Mouse (Mus musculus): ENCODE data around the gene Tbx3. TPM values are rescaled to one million over a fixed set of nuclear protein-coding genes. Genes with fewer than 3 reads are reported as not detected.

The Tbx3 gene
- polyA plus RNA-seq, 1 experiment = 4.5 TPM

- Histone ChIP-seq H3K27me3 (ENCODE audit: control insufficient read depth, insufficient read depth, insufficient read length) (no peaks in the 10 kb centered on the region), H3K4me3 (ENCODE audit: insufficient read depth, poor library complexity, severe bottlenecking) (no peak overlapping the region), H3ac (ENCODE audit: control insufficient read depth, insufficient read length, low read depth) (no peak overlapping the region), H3K79me3 (ENCODE audit: low read depth) (no peaks in the 10 kb centered on the region), H3K79me2 (ENCODE audit: control insufficient read depth, insufficient read depth) (no peaks in the 10 kb centered on the region), H3K36me3 (ENCODE audit: control insufficient read depth, insufficient read depth) (peaks cover 7% of the 10 kb centered on the region)
- no peak for TF ChIP-seq USF1 (IDR thresholded peaks at IDR 0.05; ENCODE audit: low read depth)
- no peak for TF ChIP-seq MAX (IDR thresholded peaks at IDR 0.05)
- no peak for TF ChIP-seq MYOG (IDR thresholded peaks at IDR 0.05; ENCODE audit: control insufficient read depth, extremely low read depth, insufficient read length)
- no peak for TF ChIP-seq CEBPB (IDR thresholded peaks at IDR 0.05; ENCODE audit: low read depth)
- TF ChIP-seq CTCF (IDR thresholded peaks at IDR 0.05; ENCODE audit: control insufficient read depth, insufficient read depth, insufficient read length) = no peak
- no peak for TF ChIP-seq FOSL1 (IDR thresholded peaks at IDR 0.05; ENCODE audit: insufficient read depth, low read length, poor library complexity, severe bottlenecking)
- no peak for TF ChIP-seq MYOD1 (IDR thresholded peaks at IDR 0.05; ENCODE audit: control insufficient read depth, insufficient read length, low read depth)
These were observed 14.4 kb downstream of the Tbx3 start for GRCm38 (mm10) chr5:119684701-119685391.

- no peaks in the 10 kb centered on the region for H3K79me2 ChIP-seq (ENCODE audit: control insufficient read depth, insufficient read depth)
- no peaks in the 10 kb centered on the region for H3K79me3 ChIP-seq (ENCODE audit: low read depth)
- peaks cover 7% of the 10 kb centered on the region for H3K36me3 ChIP-seq (ENCODE audit: control insufficient read depth, insufficient read depth)
- no peaks in the 10 kb centered on the region for H3K27me3 ChIP-seq (ENCODE audit: control insufficient read depth, insufficient read depth, insufficient read length)
- no peak for TF ChIP-seq MYOG (IDR thresholded peaks at IDR 0.05; ENCODE audit: control insufficient read depth, extremely low read depth, insufficient read length)
- no peak for TF ChIP-seq MAX (IDR thresholded peaks at IDR 0.05)
- no peak for TF ChIP-seq CEBPB (IDR thresholded peaks at IDR 0.05; ENCODE audit: low read depth)
- no peak for TF ChIP-seq USF1 (IDR thresholded peaks at IDR 0.05; ENCODE audit: low read depth)
- TF ChIP-seq FOSL1 (IDR thresholded peaks at IDR 0.05; ENCODE audit: insufficient read depth, low read length, poor library complexity, severe bottlenecking) = no peak
- no peak for TF ChIP-seq CTCF (IDR thresholded peaks at IDR 0.05; ENCODE audit: control insufficient read depth, insufficient read depth, insufficient read length)
- TF ChIP-seq MYOD1 (IDR thresholded peaks at IDR 0.05; ENCODE audit: control insufficient read depth, insufficient read length, low read depth) = no peak
- H3ac ChIP-seq (ENCODE audit: control insufficient read depth, insufficient read length, low read depth) = no peak overlapping the region
- no peak overlapping the region for H3K4me3 ChIP-seq (ENCODE audit: insufficient read depth, poor library complexity, severe bottlenecking)
These were observed 15.2 kb downstream of the Tbx3 start for GRCm38 (mm10) chr5:119685446-119686198.

GRCm38 (mm10) chr5:119686199-119686964 is 15.9 kb downstream of the Tbx3 start:
- H3K36me3 ChIP-seq (ENCODE audit: control insufficient read depth, insufficient read depth) = peaks cover 7% of the 10 kb centered on the region
- H3K79me2 ChIP-seq (ENCODE audit: control insufficient read depth, insufficient read depth) = no peaks in the 10 kb centered on the region
- H3K4me3 ChIP-seq (ENCODE audit: insufficient read depth, poor library complexity, severe bottlenecking) = no peak overlapping the region
- TF ChIP-seq CTCF (IDR thresholded peaks at IDR 0.05; ENCODE audit: control insufficient read depth, insufficient read depth, insufficient read length) (peak; percentile 7), MAX (IDR thresholded peaks at IDR 0.05) (no peak)
- no peak overlapping the region for H3ac ChIP-seq (ENCODE audit: control insufficient read depth, insufficient read length, low read depth)
- no peaks in the 10 kb centered on the region for H3K79me3 ChIP-seq (ENCODE audit: low read depth)
- H3K27me3 ChIP-seq (ENCODE audit: control insufficient read depth, insufficient read depth, insufficient read length) = no peaks in the 10 kb centered on the region

DNA sequence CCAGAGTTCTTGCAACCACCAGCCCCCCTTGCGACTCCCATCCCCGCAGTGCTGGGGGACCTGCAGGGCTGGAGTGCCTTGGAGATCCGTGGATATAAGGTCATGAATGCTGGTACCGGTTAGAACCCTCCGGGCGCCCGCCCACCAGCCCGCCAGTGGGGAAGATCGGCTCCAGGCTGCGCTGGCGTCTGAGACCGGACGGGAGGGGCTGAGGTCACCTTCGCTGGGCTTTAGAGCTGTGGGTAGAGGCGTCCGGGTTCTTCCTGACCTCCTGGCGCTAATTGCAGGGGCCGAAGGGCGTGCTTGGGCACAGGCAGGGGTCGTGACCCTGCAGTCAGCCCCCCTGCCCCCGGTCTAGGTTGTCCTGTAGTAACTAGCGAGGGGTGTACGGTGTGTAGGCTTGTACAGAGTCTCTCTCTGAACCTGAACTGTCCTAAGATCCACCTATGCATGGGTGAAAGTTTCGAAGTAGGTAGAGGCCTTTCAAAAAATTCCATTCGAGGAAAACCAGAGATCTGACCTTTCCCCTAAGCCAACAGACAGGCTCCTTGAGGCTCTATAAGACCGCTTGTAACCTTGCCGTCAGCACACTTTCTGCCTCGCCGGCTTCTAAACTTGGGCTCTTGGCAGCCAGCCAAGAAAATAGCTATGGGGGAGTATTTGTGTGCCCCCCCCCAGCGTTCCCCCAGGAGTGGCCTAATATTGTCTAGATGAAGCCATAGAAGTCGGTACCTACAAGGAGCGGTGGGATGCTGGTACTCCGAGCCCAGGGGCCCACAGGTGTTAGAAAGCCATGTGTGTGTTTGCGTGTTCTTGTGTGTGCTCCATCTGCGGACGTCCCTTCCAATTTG is 16.8 kb downstream of the Tbx3 start:
- peaks cover 6% of the 10 kb centered on the region for H3K36me3 ChIP-seq (ENCODE audit: control insufficient read depth, insufficient read depth)
- no peaks in the 10 kb centered on the region for H3K27me3 ChIP-seq (ENCODE audit: control insufficient read depth, insufficient read depth, insufficient read length)
- H3K79me3 ChIP-seq (ENCODE audit: low read depth) = no peaks in the 10 kb centered on the region
- no peak for TF ChIP-seq USF1 (IDR thresholded peaks at IDR 0.05; ENCODE audit: low read depth)
- TF ChIP-seq CTCF (IDR thresholded peaks at IDR 0.05; ENCODE audit: control insufficient read depth, insufficient read depth, insufficient read length) = no peak
- no peak for TF ChIP-seq FOSL1 (IDR thresholded peaks at IDR 0.05; ENCODE audit: insufficient read depth, low read length, poor library complexity, severe bottlenecking)
- no peak for TF ChIP-seq MYOD1 (IDR thresholded peaks at IDR 0.05; ENCODE audit: control insufficient read depth, insufficient read length, low read depth)
- TF ChIP-seq MYOG (IDR thresholded peaks at IDR 0.05; ENCODE audit: control insufficient read depth, extremely low read depth, insufficient read length) = no peak
- no peak for TF ChIP-seq CEBPB (IDR thresholded peaks at IDR 0.05; ENCODE audit: low read depth)
- no peak for TF ChIP-seq MAX (IDR thresholded peaks at IDR 0.05)
- H3K79me2 ChIP-seq (ENCODE audit: control insufficient read depth, insufficient read depth) = no peaks in the 10 kb centered on the region
- H3ac ChIP-seq (ENCODE audit: control insufficient read depth, insufficient read length, low read depth) = no peak overlapping the region
- no peak overlapping the region for H3K4me3 ChIP-seq (ENCODE audit: insufficient read depth, poor library complexity, severe bottlenecking)

GRCm38 (mm10) chr5:119687856-119688206 is 17.4 kb downstream of the Tbx3 start:
- no peak overlapping the region for H3K4me3 ChIP-seq (ENCODE audit: insufficient read depth, poor library complexity, severe bottlenecking)
- no peaks in the 10 kb centered on the region for H3K79me2 ChIP-seq (ENCODE audit: control insufficient read depth, insufficient read depth)
- peaks cover 3% of the 10 kb centered on the region for H3K27me3 ChIP-seq (ENCODE audit: control insufficient read depth, insufficient read depth, insufficient read length)
- no peak overlapping the region for H3ac ChIP-seq (ENCODE audit: control insufficient read depth, insufficient read length, low read depth)
- no peaks in the 10 kb centered on the region for H3K79me3 ChIP-seq (ENCODE audit: low read depth)
- TF ChIP-seq USF1 (IDR thresholded peaks at IDR 0.05; ENCODE audit: low read depth) (no peak), FOSL1 (IDR thresholded peaks at IDR 0.05; ENCODE audit: insufficient read depth, low read length, poor library complexity, severe bottlenecking) (no peak), MYOG (IDR thresholded peaks at IDR 0.05; ENCODE audit: control insufficient read depth, extremely low read depth, insufficient read length) (no peak), MAX (IDR thresholded peaks at IDR 0.05) (no peak), MYOD1 (IDR thresholded peaks at IDR 0.05; ENCODE audit: control insufficient read depth, insufficient read length, low read depth) (no peak), CEBPB (IDR thresholded peaks at IDR 0.05; ENCODE audit: low read depth) (no peak), CTCF (IDR thresholded peaks at IDR 0.05; ENCODE audit: control insufficient read depth, insufficient read depth, insufficient read length) (no peak)
- peaks cover under 1% of the 10 kb centered on the region for H3K36me3 ChIP-seq (ENCODE audit: control insufficient read depth, insufficient read depth)
